Mouse (Mus musculus) activated CD4-positive, CD25-positive, alpha-beta regulatory T cell, adult 4 months (primary cell): Measurements from ENCODE around the gene Decr2. TPM values are rescaled to one million over a fixed set of nuclear protein-coding genes. Genes with fewer than 3 reads are reported as not detected.
"Not testable (repeated sequence)": the region's sequence is repeated elsewhere in the genome, so short reads cannot be mapped to it uniquely, and the experiment has no call there.

ENCODE experiments used
- ATAC-seq: one replicate; pipeline ENCODE4 v1.8.0; 2017
- polyA plus RNA-seq, 2 experiments: library from polyadenylated mRNA; unstranded; fragments of 100-300 nt; shearing (Covaris generic); gene quantifications; one replicate each; pipeline ENCODE4 v1.2.1; 2017

The Decr2 gene
- polyA plus RNA-seq, 2 experiments from 2014 or later, result 12.9 to 25.7 TPM

DNA sequence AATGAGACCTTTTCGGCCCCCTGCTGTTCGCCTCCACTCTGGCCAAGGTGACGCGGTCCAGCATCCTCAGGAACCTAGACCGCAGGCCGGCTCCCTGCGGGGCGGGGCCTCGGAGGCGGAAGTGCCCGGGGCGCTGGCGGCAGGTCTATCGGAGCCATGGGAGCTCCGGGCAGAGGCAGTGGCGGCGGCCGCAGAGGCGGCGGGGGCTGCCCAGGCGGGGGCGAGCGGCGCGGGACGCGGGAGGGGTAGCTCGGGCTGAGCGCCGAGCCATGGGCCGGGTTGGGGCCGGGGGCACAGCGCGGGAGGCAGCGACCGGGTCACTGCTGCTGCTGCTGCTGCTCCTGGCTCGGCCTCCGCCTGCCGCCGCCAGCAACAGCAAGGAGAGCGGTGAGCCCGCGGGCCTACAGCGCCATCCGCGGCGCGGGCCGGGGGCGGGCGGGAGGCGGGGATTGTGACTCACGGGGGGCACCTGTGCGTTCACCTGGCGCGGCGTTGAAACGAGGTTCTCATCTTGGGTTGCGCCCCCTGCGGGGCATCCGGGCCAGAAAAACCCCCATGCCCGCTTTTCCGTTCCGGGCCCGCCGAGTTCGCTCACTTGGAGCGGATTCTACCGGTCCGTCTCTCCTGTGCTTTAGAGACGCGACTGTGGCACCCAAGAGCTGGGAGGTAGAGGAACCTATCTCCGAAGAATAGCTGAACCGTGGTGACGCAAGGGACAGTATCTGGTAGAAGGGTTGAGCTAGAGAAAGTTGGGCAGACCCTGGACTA, 23.2 kb upstream of the Decr2 start, which contains the start of gene Tmem8:
Tmem8 (plus strand) TSS at position 119 of the 768 bp plus-strand sequence.
- ATAC-seq, result peak; percentile 74

DNA sequence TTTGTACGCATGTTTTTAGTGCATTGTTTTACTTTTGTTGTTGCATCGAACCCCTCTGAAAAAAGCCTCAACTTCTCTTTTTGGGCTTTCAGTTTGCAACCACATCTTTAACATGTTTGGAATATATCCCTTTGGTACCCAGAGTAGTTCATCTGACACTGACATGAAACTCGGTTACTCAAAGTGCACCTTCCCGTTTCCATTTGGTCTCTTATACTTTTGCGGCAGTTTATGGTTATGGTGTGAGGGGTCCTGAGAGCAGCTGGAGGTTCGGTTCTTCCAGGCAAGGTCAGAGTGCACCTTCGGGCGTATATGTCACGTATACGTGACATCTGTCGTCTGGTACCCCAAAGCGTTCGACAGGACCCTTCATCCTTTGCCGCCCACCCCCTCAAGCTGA, 22.6 kb upstream of the Decr2 start:
- ATAC-seq, result no peak

DNA sequence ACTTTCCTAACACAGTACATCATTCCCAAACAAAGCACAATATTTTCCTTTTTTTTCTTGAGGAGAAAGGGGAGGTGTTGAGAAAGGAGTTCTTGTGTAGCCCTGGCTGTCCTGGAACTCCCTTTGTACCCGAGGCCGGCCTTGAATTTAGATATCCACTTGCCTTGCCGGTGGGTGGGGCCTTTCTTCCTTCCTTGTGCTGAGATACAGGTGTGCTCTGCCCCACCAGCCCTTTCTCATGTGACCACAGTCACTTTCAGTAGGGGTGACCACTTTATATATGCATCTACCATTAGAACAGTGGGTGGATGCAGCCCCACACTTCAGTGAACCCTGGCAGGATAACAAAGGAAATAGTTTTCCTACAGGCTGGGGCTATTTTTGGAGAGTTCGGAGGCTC, 21.6 kb upstream of the Decr2 start:
- no peak for ATAC-seq

DNA sequence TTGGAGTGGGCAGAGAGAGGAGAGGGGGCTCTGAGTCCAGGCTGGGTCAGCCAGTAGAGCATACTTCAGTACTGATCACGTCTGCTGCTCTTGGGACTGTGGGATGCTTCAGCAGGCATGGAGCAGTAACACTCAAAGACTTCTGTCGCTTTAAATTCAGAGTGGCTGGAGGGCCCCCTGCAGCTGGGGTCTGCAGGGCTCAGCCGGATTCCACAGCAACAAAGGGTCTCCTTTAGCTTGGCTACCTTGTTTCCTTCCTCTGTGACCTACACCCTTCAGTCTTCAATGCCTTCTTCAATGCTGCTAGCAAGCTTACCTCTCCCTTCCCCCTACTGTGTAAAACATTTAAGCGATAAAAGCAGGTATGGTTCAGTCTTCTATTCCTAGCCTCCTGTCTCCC, 20.9 kb upstream of the Decr2 start:
- ATAC-seq, result no peak

DNA sequence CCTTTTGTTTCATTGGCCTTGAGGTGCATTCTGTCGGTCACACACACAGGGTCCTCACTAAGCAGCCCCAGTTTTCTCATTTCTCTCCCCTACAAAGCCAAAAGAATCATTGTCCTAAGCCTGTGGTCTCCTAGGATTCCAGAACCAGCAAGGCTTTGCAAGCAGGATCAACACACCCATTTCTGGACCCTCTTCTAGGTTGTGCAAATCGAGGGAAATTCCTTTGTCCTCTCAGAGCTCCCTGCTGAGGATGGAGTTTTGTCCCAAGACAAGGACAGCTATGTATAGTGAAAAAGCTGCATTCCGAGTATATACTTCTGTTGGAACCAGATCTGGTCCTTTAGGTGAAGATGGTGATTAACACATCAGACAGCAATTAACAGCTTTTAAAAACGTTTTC, 20.0 kb upstream of the Decr2 start:
- ATAC-seq, result no peak

DNA sequence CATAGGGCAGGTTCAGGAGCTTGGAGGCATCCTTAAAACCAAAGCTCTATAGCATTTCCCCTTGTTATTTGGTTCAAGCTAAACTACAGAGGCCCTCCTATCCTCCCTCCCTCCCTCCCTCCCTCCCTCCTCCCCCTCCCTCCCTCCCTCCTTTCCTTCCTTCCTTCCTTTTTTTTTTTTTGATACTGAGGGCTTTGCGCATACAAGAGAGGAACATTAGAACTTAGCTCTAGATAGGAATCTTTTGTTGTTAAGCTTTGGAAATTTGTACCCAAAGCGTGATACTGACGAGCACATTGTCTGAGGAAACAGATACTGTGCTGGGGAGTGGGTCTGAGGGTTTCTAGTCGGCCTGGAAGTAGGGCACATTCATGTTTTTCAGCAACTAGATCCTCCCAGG, 15.5 kb upstream of the Decr2 start:
- no peak for ATAC-seq

DNA sequence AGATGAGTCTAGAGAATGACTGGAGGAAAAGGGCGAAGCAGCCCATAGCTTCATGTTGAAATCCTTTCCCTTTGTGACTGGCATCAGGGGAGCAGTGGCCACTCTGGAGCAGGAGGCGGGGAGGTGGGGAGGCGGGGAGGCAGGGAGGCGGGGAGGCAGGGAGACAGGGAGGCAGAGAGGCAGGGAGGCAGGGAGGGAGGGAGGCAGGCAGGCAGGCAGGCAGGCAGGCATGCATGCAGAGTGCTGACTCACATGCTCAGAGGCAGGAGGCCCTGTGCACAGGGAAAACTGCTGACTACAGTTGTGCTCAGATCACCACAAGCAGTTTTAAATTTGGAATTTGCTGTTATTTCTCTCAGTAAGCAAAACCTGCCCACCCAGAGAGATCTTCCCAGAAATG, 11.3 kb upstream of the Decr2 start:
- ATAC-seq, result no peak

DNA sequence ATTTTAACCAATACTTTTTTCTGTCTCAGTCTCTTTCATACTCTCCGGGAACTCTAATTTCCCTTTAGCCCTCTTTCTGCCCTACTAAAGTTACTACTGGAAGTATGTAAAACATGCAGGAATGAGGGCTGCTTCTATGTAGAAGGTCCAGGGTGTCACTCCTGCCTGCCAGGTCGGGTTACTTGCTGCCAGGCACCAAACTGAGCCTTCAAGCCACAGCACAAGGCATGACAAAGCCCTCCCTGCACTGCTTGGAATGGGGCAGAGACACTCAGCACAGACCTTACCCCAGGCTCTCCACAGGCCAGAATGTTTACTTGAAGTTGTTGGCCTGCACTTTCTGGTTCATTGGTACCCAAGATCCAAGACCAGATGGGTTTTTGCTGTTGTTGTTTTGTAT, 10.0 kb upstream of the Decr2 start:
- ATAC-seq, result no peak

DNA sequence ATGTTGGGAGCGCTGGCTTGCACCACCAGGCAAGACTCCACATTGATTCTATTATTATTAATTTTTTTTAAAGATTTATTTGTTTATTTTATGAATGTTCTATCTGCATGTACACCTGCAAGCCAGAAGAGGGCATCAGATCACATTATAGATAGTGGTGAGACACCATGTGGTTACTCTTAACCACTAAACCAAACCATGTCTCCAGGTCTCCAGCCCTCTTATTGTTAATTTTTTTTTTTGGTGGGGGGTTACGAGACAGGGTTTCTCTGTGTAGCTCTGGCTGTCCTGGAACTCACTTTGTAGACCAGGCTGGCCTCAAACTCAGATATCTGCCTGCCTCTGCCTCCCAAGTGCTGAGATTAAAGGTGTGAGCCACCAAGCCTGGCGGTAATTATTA, 9.2 kb upstream of the Decr2 start:
- ATAC-seq, result not testable (repeated sequence)

DNA sequence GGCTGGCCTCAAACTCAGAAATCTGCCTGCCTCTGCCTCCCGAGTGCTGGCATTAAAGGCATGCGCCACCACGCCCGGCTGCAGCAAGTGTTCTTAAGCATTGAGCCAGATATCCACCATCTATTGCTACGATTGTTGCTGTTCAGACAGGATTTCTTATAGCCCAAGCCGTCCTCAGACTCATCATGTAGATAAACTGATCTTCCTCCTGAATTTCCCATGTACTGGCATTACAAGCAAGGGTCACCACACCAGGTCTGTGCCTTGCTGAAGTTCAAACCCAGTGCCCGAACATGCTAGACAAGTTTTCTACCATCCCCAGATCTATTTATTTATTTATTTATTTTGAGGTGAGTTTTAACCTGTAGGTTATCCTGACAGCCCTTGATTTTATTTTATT, 8.3 kb upstream of the Decr2 start:
- no peak for ATAC-seq

DNA sequence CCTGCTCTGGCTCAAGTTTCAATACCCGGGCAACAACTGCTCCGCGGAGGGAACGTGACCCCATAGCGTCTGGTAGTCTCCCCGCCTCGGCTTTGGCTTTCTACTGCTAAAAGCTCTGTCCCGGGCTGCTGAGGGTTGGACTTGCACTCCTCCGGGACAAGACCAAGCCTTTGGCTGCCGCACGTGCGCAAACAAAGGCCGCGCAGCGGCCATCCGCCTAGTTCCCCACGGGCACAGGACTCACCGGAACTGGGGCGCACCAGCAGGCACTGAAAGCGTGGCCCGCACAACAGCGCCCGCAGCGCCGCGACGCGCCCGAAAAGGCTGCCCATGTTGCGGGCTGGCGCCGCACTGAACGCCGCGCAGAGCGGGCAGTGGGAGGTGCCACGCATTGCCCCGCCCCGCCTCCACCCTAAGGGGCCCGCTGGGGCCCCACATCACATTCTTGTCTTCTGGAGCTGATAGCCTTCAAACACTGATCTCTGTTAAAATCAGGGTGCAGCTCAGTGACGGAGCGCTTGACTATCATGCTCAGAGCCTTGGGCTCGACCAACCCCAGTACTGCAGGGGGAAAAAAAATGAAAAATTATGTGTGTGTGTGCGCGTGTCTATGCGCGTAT, 5.1 kb upstream of the Decr2 start, which contains the start of gene Nme4:
Nme4 (minus strand) TSS at position 482 of the 620 bp plus-strand sequence.
- peak; percentile 19 for ATAC-seq

DNA sequence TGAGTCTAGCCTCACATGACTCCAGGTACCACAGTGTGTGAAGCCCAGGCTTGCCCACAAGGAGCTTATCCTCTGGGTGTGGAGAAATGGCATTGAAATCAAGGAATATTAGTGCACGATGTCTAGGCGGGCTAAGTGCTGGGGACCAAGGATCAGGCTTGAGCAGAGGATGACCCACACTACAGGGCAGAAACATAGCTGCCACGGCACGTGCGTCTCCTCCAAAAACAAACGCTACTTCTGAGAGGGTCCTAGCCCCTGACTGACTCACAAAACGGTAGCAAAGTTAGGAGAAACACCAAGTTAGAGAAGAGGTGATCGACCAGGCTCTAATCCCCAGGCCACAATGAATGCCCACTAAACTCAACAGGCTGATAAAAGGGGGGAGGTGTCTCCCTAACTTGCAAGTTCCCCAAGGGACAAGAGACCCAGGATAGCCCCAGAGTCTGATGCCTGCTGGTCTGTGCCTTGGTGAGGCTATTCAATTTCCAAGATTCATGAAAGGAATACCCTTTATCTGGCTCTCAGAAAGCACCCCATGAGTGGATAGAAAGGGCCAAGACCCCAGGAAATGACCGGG, 4.5 kb upstream of the Decr2 start:
- ATAC-seq, result no peak

DNA sequence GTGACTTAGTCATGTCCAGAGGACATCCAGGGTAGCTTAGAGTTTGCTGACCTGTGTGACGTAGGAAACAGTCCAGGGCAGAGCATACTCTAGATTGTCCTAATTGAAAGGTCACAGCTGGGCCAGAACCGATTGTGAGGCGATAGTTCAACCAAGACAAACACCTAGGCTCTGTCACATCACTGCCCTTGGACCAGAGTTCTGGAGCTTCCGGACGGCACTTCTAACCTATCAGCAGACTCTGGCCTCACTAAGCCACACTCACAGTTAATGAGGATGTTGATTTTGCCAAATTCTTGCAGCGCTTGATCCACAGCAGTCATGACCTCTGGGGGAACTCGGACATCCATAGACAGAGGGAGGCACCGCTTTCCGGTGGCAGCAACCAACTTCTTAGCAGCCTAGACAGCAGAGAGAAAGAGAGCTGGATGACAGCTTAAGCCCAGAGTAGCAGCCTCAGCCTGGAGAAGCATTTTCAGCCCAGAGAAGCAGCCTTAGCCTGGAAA, 3.0 kb downstream of the Decr2 start:
- no peak for ATAC-seq

DNA sequence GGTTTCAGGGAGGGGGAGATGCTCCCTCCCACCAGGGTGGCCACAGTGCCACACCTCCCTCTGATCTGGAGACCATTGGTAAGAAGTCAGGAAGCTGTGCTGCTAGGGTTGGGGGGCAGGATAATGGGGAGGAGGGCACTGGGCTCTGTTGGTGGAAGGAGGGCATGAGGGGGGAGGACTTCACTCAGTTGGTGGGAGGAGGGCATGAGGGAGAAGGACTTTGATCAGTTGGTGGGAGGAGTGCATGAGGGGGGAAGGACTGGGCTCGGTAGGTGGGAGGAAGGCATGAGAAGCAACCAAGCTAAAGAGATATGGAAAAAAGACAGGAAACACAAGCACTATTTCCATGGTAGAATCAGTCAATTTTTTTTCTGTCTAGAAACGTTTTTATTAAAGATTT, 9.3 kb downstream of the Decr2 start:
- no peak for ATAC-seq

DNA sequence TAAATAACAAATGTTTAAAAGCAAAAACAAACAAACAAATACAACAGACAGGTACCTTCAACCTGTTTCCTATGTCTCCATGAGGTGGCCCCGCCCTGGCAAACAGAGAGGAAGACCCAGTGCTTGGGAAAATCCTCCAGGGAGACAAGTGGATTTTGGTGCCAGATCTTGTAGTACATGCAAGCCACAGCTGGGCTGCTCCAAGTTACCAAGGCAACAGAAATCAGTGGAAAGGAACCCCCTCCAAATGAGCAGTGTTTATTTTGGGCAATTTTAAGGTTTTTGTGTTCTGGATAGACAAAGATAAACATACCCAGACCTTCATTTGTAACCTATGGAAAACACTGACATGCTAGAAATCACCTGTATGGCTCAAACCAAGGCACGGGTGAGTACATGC, 11.3 kb downstream of the Decr2 start:
- no peak for ATAC-seq

DNA sequence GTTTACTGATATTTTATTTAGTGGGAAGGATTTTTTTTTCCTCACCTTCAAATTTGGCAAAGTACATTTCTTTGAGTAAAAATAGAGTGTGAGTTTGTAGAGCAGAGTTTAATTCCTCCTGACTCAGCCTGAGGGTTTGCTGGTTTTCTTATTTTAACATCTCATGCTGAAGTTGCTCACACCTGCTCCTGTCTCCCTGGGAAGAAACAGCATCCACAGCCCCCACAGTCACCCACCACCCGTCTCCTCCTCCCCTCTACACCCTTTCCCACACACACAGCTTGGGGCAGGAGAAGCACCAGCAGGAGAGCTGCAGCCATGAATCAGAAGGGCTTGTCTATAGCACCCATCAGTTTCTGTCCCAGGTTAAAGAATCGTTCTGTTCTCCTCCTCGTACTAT, 14.9 kb downstream of the Decr2 start:
- ATAC-seq, result no peak

DNA sequence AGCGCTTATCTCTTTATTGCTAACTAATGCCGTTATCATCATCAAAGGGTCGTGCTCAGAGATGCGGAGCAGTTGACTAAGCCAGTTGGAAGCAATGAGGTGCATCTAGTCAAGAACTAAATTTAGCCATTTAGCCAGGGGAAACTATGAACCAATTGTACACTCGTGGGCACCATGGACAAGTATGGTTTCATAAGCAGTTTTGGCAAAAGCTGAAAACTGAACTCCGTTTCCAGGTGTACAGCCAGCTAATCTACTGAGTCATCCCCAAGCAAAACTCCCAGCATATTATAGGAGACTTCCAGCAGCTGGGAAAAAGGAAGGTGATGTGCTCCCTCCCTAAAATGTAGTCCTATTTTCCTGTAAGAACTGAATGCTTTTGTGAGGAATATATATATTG, 20.0 kb downstream of the Decr2 start:
- no peak for ATAC-seq

DNA sequence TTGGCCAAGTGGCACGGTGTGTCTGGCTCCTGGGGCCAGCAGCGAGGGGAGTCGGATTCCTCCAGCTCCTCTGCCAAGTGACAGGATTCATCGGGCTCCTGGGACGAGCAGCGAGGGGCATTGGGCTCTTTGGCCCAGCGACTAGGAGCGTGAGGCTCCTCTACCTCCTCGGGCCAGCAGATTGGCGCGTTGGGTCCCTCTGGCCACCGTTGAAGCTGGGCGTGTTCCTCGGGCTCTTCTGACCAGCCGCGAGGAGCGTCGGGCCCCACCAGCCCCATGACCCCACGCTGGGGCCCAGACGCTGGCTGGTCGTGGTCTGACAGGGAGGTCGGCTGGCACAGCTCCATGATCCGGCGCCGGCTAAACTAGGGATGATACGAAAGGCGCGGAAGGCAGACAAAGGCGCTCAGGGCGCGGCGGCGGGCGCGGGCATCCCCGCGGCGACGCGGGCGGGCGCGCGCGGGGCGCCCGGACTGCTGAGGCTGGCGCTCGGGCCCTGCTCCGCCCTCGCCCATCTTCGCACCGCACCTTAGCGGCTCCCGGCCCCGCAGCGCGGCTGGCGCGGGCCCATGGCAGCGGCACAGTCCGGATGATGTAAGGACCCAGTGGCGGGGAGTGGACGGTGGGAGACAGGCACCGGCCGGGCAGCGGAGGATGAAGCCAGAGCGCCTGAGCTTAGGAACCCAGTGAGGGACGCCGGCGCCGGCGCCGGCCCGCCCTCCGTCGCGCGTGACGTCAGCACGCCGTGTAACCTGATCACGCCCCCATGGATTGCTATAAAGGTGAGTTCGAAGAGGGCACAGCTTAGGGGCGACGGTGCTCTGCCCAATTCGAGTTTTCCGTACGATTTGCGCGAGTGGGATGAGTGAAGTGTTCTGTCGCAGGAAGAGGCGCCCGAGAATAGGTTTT, 21.1 kb downstream of the Decr2 start, which contains the start of gene Rab11fip3:
Rab11fip3 (minus strand) TSS at position 725 of the 909 bp plus-strand sequence.
- ATAC-seq, result peak; percentile 96

DNA sequence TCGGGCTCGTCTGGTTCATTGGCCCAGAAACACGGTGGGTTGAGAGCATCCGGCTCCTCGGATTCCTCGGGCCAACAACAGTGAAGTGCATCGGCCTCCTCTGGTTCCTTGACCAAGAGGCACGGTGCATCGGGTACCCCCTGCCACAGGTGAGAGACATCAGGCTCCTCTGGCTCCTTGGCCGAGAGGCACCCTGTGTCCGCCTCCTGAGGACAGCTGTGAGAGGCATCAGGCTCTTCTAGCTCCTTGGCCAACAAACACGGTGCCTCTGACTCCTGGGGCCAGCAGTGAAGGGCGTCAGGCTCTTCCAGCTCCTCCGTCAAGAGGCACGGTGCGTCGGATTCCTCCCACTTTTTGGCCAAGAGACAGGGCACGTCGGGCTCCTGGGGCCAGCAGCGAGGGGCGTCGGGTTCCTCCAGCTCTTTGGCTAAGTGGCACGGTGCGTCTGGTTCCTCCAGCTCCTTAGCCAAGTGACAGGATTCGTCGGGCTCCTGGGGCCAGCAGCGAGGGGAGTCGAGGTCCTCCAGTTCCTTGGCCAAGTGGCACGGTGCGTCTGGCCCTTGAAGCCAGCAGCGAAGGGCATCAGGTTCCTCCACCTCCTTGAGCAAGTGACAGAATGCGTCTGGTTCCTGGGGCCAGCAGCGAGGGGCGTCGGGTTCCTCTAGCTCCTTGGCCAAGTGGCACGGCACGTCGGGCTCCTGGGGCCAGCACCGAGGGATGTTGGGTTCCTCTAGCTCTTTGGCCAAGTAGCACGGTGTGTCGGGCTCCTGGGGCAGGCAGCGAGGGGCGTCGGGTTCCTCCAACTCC, 21.9 kb downstream of the Decr2 start:
- no peak for ATAC-seq

DNA sequence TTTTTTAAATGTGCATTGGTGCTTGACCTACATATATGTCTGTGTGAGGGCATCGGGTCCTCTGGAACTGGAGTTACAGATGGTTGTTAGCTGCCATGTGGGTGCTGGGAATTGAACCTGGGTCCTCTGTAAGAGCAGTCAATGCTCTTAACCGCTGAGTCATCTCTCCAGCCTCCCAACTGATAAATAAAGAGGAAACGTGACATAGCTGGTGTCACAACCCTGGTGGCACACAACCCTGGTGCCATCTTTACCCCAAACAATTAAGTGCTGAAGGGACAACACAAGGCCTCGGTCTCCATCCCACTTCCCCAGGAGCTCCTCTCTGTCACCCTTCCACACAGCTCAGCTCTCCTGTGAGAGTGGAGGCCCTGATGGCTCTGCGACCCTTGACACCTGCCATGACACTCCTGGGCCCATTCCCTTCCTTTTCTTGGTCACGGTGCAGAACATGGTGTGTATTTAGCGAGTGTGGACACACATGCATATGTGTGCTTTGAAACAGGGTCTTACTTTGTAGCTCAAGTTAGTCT, 23.6 kb downstream of the Decr2 start:
- ATAC-seq, result no peak

DNA sequence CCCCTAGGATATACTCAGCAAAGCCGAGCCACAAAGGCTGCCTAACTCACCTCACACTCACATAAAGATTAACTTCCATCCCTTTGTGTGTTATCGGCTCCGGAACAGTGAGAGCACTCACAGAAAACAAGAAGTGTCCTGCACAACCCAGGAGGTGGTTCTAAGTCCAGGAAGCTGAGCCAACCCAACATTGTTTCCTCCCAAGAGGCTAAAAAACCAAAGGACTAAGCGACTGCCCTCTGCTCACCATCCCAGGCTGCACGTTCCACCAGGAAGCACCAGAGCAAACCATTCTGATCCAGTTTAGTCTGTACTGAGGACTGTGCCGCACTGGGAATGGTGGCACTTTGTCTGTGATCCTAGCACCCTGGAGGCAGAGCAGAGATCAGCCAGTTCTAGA, 25.2 kb downstream of the Decr2 start:
- ATAC-seq, result no peak
